Mouse (Mus musculus) liver, embryonic 11.5 days (tissue): ENCODE data around the gene Ctnna2. TPM values are rescaled to one million over a fixed set of nuclear protein-coding genes. Genes with fewer than 3 reads are reported as not detected.

Experiments used
- ATAC-seq: fragments of 200-750 bp; cut with Nextera tagmentation; replicated peaks from 2 replicates; pipeline ENCODE4 v1.8.0; 2017; ENCODE audit warnings: moderate number of reproducible peaks, mild to moderate bottlenecking, moderate TSS enrichment, moderate library complexity; ENCODE audit not compliant: low FRiP score
- DNase-seq: peaks from one replicate; pipeline ENCODE4 v3.0.0-alpha.2; 2017; ENCODE audit warnings: low spot score
- H3K27ac ChIP-seq: fragments of 300-500 bp; sonication (generic); 2 replicates; pipeline ENCODE4 v1.5.1; 2014; ENCODE audit warnings: mild to moderate bottlenecking, low read depth, low read length, control low read depth
- H3K27me3 ChIP-seq: fragments of 300-500 bp; sonication (generic); replicated peaks from 2 replicates; pipeline ENCODE4 v1.6.1; 2014; ENCODE audit warnings: low read length, mixed read lengths; ENCODE audit not compliant: control insufficient read depth, insufficient read depth
- H3K36me3 ChIP-seq: fragments of 300-500 bp; sonication (generic); 2 replicates; pipeline ENCODE4 v1.6.1; 2014; ENCODE audit warnings: mild to moderate bottlenecking, low read length, moderate library complexity, mixed read lengths; ENCODE audit not compliant: control insufficient read depth, insufficient read depth
- H3K4me1 ChIP-seq: fragments of 300-500 bp; sonication (generic); replicated peaks from 2 replicates; pipeline ENCODE4 v1.6.1; 2014; ENCODE audit warnings: low read length, mixed read lengths; ENCODE audit not compliant: control insufficient read depth, insufficient read depth
- H3K4me2 ChIP-seq: fragments of 300-500 bp; sonication (generic); 2 replicates; pipeline ENCODE4 v1.6.1; 2014; ENCODE audit warnings: mild to moderate bottlenecking, control low read depth, moderate library complexity
- H3K4me3 ChIP-seq: fragments of 300-500 bp; sonication (generic); 2 replicates; pipeline ENCODE4 v1.5.1; 2014; ENCODE audit warnings: low read depth, low read length, control low read depth
- H3K9ac ChIP-seq: fragments of 300-500 bp; sonication (generic); 2 replicates; pipeline ENCODE4 v1.6.1; 2014; ENCODE audit warnings: low read depth, low read length, control low read depth
- H3K9me3 ChIP-seq: fragments of 300-500 bp; sonication (generic); 2 replicates; pipeline ENCODE4 v1.6.1; 2016; ENCODE audit warnings: low read length, inconsistent platforms, mixed read lengths; ENCODE audit not compliant: control insufficient read depth
- WGBS: fragments of 180-500 bp; shearing (Covaris S2); extraction: QIAGEN DNeasy Blood & Tissue Kit; methylation state at CpG from one replicate; pipeline ENCODE4 v1.1.7; 2014; 5-methylcytosine and 5-hydroxymethylcytosine counted together
- polyA plus RNA-seq: library from polyadenylated mRNA; unstranded; fragments of >200 nt; fragmentation: Nextera tagmentation; extraction: Ambion mirVana; gene quantifications from 2 replicates; pipeline ENCODE4 v1.2.1, GENCODE M21; 2014

Gene Ctnna2
- polyA plus RNA-seq, 1 experiment from 2014 or later, result 1.9 TPM

DNA sequence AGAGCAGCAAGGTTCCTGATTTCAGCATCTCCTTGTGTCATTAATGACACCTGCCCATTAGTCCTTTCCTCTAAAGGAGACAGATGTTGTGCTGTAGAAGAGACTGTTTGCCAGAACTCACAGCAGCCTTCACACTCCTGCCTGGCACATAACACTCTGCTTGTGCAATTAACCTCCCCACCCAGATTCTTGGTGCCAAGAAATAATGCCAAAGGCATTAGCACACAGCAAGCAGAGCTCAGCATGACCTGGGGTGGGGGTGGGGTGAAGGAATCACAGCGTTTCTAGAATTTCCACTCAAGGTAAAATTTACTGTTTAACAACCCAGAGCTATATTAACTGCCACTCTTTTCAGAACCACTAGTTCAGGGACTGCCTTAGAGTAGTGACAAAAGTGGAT, 516.8 kb downstream of the Ctnna2 start:
- H3K27me3 ChIP-seq, result no peaks in the 10 kb centered on the region
- H3K9me3 ChIP-seq, result no peaks in the 10 kb centered on the region
- no peak overlapping the region for H3K4me2 ChIP-seq
- H3K27ac ChIP-seq, result no peak overlapping the region
- ATAC-seq, result no peak
- no peak overlapping the region for H3K4me3 ChIP-seq
- H3K36me3 ChIP-seq, result no peaks in the 10 kb centered on the region
- no peak for DNase-seq
- no peaks in the 10 kb centered on the region for H3K4me1 ChIP-seq
- H3K9ac ChIP-seq, result no peak overlapping the region
- 67% methylated on average over 1 of the region's 1 CpGs for WGBS

DNA sequence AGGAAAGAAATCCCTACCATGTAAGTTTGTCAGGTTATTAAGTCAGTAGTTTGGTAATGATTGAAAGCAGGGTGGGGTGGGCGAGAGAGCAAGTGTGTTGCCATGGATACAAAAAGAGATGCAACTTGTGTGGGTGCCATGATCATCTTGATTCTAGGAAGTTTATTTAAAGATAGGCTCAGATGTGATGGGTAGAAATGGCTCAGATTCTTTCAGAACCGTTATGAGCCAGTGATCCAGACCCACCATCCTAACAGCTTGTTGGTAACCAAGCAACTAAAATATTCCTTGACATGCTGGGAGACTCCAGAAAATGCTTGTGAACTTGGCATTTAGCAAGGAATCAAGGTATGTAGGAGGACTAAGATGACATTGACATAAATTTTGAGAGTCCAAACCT, 521.6 kb downstream of the Ctnna2 start:
- Histone ChIP-seq H3K27ac (no peak overlapping the region), H3K4me2 (no peak overlapping the region), H3K4me3 (no peak overlapping the region), H3K36me3 (no peaks in the 10 kb centered on the region), H3K4me1 (no peaks in the 10 kb centered on the region), H3K9me3 (no peaks in the 10 kb centered on the region), H3K9ac (no peak overlapping the region), H3K27me3 (no peaks in the 10 kb centered on the region)
- no peak for DNase-seq
- WGBS, result 75% methylated on average over 2 of the region's 2 CpGs
- ATAC-seq, result no peak

GRCm38 (mm10) chr6:77446861-77447260, 532.6 kb downstream of the Ctnna2 start:
- ATAC-seq (no peak), DNase-seq (no peak)
- Histone ChIP-seq H3K4me3 (no peak overlapping the region), H3K9ac (no peak overlapping the region), H3K4me1 (no peaks in the 10 kb centered on the region), H3K4me2 (no peak overlapping the region), H3K27me3 (no peaks in the 10 kb centered on the region), H3K27ac (no peak overlapping the region), H3K9me3 (no peaks in the 10 kb centered on the region), H3K36me3 (no peaks in the 10 kb centered on the region)
- WGBS, result 84% methylated on average over 1 of the region's 1 CpGs

- Histone ChIP-seq H3K27ac (no peak overlapping the region), H3K36me3 (no peaks in the 10 kb centered on the region), H3K27me3 (no peaks in the 10 kb centered on the region), H3K4me2 (no peak overlapping the region), H3K4me3 (no peak overlapping the region), H3K9me3 (no peaks in the 10 kb centered on the region), H3K9ac (no peak overlapping the region), H3K4me1 (no peaks in the 10 kb centered on the region)
- no peak for DNase-seq
- no peak for ATAC-seq
- WGBS, result 85% methylated on average over 11 of the region's 11 CpGs
These were observed 535.6 kb downstream of the Ctnna2 start for GRCm38 (mm10) chr6:77443906-77444305.

- Histone ChIP-seq H3K4me2 (no peak overlapping the region), H3K9ac (no peak overlapping the region), H3K4me3 (no peak overlapping the region), H3K27ac (no peak overlapping the region), H3K4me1 (no peaks in the 10 kb centered on the region), H3K27me3 (no peaks in the 10 kb centered on the region), H3K9me3 (no peaks in the 10 kb centered on the region), H3K36me3 (no peaks in the 10 kb centered on the region)
- WGBS, result 74% methylated on average over 5 of the region's 5 CpGs
- ATAC-seq (no peak), DNase-seq (no peak)
These were observed 538.4 kb downstream of the Ctnna2 start for GRCm38 (mm10) chr6:77441051-77441450.

DNA sequence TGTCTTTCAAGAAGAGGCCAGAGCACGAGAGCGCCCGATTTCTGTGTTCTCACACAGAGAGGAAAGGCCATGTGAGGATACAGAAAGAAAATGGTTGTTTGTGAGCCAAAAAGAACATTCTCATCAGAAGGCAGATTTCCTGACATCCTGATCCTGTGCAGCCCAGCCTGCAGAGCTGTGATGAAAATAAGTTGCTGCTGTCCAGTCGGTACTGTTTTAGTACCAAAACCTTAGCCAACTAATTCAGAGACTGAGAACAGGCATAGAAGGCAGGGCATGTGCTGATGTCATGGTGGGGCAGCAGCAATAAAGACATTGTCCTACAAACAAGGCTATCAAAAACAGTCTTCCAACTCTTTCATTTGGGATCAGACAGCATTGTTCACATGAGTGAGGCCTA, 549.1 kb downstream of the Ctnna2 start:
- H3K36me3 ChIP-seq, result no peaks in the 10 kb centered on the region
- ATAC-seq (no peak), DNase-seq (no peak)
- H3K4me1 ChIP-seq, result no peaks in the 10 kb centered on the region
- H3K27me3 ChIP-seq, result no peaks in the 10 kb centered on the region
- H3K4me2 ChIP-seq, result no peak overlapping the region
- H3K4me3 ChIP-seq, result no peak overlapping the region
- WGBS, result 91% methylated on average over 4 of the region's 4 CpGs
- H3K9me3 ChIP-seq, result no peaks in the 10 kb centered on the region
- H3K9ac ChIP-seq, result no peak overlapping the region
- H3K27ac ChIP-seq, result no peak overlapping the region

GRCm38 (mm10) chr6:77425746-77426145, 553.8 kb downstream of the Ctnna2 start:
- no peaks in the 10 kb centered on the region for H3K4me1 ChIP-seq
- ATAC-seq (no peak), DNase-seq (no peak)
- H3K27me3 ChIP-seq, result no peaks in the 10 kb centered on the region
- no peak overlapping the region for H3K9ac ChIP-seq
- H3K36me3 ChIP-seq, result no peaks in the 10 kb centered on the region
- no peak overlapping the region for H3K4me3 ChIP-seq
- no peak overlapping the region for H3K4me2 ChIP-seq
- no peak overlapping the region for H3K27ac ChIP-seq
- H3K9me3 ChIP-seq, result no peaks in the 10 kb centered on the region

DNA sequence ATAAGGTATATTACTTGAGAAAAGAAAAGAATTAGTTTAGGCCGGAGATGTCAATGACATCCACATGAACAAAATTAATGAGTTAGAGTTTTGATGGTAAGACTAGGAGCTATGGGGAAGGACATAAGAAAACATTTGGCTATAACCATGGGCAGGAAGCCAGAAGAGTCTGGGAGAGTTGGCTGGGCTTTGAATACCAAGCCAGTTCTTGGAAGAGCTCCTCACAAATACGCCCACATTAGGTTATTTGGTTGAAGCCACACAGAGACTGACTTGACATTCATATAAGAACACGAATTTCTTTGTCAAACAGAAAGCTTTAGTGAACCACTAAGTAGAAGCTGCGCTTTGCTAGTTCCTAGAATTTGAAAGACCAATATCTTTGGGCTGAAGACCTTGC, 554.7 kb downstream of the Ctnna2 start:
- H3K4me3 ChIP-seq, result no peak overlapping the region
- DNase-seq (no peak), ATAC-seq (no peak)
- no peaks in the 10 kb centered on the region for H3K27me3 ChIP-seq
- no peak overlapping the region for H3K4me2 ChIP-seq
- no peaks in the 10 kb centered on the region for H3K4me1 ChIP-seq
- WGBS, result 70% methylated on average over 4 of the region's 4 CpGs
- no peak overlapping the region for H3K9ac ChIP-seq
- no peak overlapping the region for H3K27ac ChIP-seq
- no peaks in the 10 kb centered on the region for H3K9me3 ChIP-seq
- no peaks in the 10 kb centered on the region for H3K36me3 ChIP-seq

- Histone ChIP-seq H3K4me1 (no peaks in the 10 kb centered on the region), H3K36me3 (no peaks in the 10 kb centered on the region), H3K27ac (no peak overlapping the region), H3K9ac (no peak overlapping the region), H3K9me3 (no peaks in the 10 kb centered on the region), H3K4me3 (no peak overlapping the region), H3K4me2 (no peak overlapping the region), H3K27me3 (no peaks in the 10 kb centered on the region)
- no peak for DNase-seq
- ATAC-seq, result no peak
- WGBS, result 75% methylated on average over 3 of the region's 3 CpGs
These were observed 557.8 kb downstream of the Ctnna2 start for GRCm38 (mm10) chr6:77421564-77422139.
